Mouse (Mus musculus) liver, embryonic 13.5 days (tissue): ENCODE results near the gene Ldb3. TPM values are rescaled to one million over a fixed set of nuclear protein-coding genes. Genes with fewer than 3 reads are reported as not detected.
A peak's percentile ranks its signal among the peaks of the same experiment; 100 is the strongest.

ENCODE experiments used
- ATAC-seq: fragments of 200-750 bp; cut with Nextera tagmentation; 2 replicates; pipeline ENCODE4 v1.8.0; 2017; ENCODE audit warnings: low read depth, mild to moderate bottlenecking, moderate number of reproducible peaks, moderate library complexity
- DNase-seq: peaks from one replicate; pipeline ENCODE4 v3.0.0; 2022
- H3K27ac ChIP-seq: fragments of 300-500 bp; sonication (generic); 2 replicates; pipeline ENCODE4 v1.5.1; 2015; ENCODE audit warnings: moderate library complexity, mild to moderate bottlenecking, inconsistent platforms
- H3K27me3 ChIP-seq: fragments of 300-500 bp; sonication (generic); 2 replicates; pipeline ENCODE4 v1.6.1; 2015; ENCODE audit warnings: mild to moderate bottlenecking, inconsistent platforms
- H3K36me3 ChIP-seq: fragments of 300-500 bp; sonication (generic); 2 replicates; pipeline ENCODE4 v1.6.1; 2015; ENCODE audit warnings: mild to moderate bottlenecking, inconsistent platforms
- H3K4me1 ChIP-seq: fragments of 300-500 bp; sonication (generic); replicated peaks from 2 replicates; pipeline ENCODE4 v1.6.1; 2015; ENCODE audit warnings: inconsistent platforms
- H3K4me2 ChIP-seq: fragments of 300-500 bp; sonication (generic); 2 replicates; pipeline ENCODE4 v1.6.1; 2015; ENCODE audit warnings: inconsistent platforms, mild to moderate bottlenecking, moderate library complexity
- H3K4me3 ChIP-seq: fragments of 300-500 bp; sonication (generic); replicated peaks from 2 replicates; pipeline ENCODE4 v1.5.1; 2015; ENCODE audit warnings: mild to moderate bottlenecking, inconsistent platforms
- H3K9ac ChIP-seq: fragments of 300-500 bp; sonication (generic); 2 replicates; pipeline ENCODE4 v1.6.1; 2015; ENCODE audit warnings: mild to moderate bottlenecking, inconsistent platforms
- H3K9me3 ChIP-seq: fragments of 300-500 bp; sonication (generic); replicated peaks from 2 replicates; pipeline ENCODE4 v1.6.1; 2016; ENCODE audit warnings: inconsistent platforms
- WGBS: fragments of 180-500 bp; shearing (Covaris S2); methylation state at CpG from one replicate; pipeline ENCODE4 v1.1.7; 2015; ENCODE audit not compliant: insufficient replicate concordance; 5-methylcytosine and 5-hydroxymethylcytosine counted together
- polyA plus RNA-seq: library from polyadenylated mRNA; unstranded; fragments of >200 nt; fragmentation: Nextera tagmentation; extraction: Ambion mirVana; gene quantifications from 2 replicates; pipeline ENCODE4 v1.2.1, GENCODE M21; 2015

The Ldb3 gene
- polyA plus RNA-seq, 1 experiment from 2014 or later = 0.54 TPM

DNA sequence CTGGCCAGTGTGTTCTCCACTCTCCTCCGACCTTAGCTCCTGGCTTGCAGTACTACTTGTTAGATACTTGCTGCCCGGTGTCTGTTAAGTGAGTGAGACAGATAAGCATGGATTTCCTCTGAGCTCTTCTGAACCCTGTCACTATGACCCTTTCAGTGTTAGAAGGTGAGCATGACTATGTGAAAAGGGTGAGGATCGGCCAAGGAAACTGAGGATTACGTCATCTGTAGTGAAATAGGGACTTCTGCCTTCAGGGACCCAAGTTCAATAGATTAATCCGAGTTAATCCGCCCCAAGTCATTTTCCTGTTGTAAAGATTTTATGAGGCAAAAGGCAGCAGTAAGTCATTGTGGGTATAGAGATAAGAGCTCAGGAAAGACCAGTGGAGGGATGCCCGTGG is 83.2 kb downstream of the Ldb3 start:
- ATAC-seq (no peak), DNase-seq (no peak)
- Histone ChIP-seq H3K27me3 (peaks cover 61% of the 10 kb centered on the region), H3K4me2 (no peak overlapping the region), H3K9me3 (no peaks in the 10 kb centered on the region), H3K4me3 (no peak overlapping the region), H3K36me3 (no peaks in the 10 kb centered on the region), H3K27ac (no peak overlapping the region), H3K9ac (no peak overlapping the region), H3K4me1 (peaks cover 42% of the 10 kb centered on the region)
- 16% methylated on average over 7 of the region's 7 CpGs for WGBS

DNA sequence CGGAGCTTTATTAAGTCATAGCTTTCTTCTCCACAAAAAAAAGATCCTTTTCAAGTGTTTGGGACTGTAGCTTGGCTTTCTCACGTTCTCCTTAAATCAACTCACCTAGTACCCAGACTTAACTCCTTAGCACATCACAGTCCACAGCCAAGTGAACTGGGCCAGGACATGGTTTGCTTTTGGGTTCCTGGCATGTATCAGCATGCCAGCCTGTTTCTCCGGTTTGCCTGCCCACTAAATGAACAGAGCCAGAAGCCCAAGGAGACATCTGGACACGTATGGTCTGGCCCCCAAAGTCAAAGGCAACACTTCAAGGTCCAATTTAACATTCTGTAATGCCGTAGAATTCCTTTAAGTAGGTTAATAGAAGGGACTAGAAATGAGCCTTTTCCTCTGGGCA is 84.1 kb downstream of the Ldb3 start:
- H3K36me3 ChIP-seq = no peaks in the 10 kb centered on the region
- no peak overlapping the region for H3K27ac ChIP-seq
- 76% methylated on average over 5 of the region's 5 CpGs for WGBS
- H3K4me2 ChIP-seq = no peak overlapping the region
- H3K27me3 ChIP-seq = peaks cover 68% of the 10 kb centered on the region
- no peak overlapping the region for H3K9ac ChIP-seq
- ATAC-seq (no peak), DNase-seq (no peak)
- H3K9me3 ChIP-seq = no peaks in the 10 kb centered on the region
- peaks cover 46% of the 10 kb centered on the region for H3K4me1 ChIP-seq
- no peak overlapping the region for H3K4me3 ChIP-seq

DNA sequence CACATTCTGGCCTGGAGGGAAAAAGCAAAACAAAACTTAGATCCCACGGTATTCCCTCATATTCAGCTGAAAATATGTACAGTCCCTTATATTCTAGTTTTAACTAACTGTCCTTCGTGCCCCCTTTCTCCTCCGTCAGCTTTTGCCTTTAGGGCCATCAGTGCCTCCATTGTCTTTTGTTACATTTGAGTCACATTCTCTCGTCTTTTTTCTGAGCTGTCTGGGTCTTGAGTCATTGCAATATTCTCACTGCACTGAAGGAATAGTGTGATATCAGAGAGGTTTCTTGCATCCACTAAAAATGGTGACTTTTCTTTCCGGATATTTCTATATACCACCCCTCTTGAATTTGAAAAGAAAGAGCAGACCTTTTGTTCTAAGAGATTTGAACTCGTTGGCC is 84.7 kb downstream of the Ldb3 start:
- H3K36me3 ChIP-seq = no peaks in the 10 kb centered on the region
- no peak overlapping the region for H3K9ac ChIP-seq
- ATAC-seq (no peak), DNase-seq (no peak)
- no peak overlapping the region for H3K27ac ChIP-seq
- no peak overlapping the region for H3K4me2 ChIP-seq
- no peaks in the 10 kb centered on the region for H3K9me3 ChIP-seq
- peaks cover 74% of the 10 kb centered on the region for H3K27me3 ChIP-seq
- no peak overlapping the region for H3K4me3 ChIP-seq
- H3K4me1 ChIP-seq = peaks cover 40% of the 10 kb centered on the region
- 72% methylated on average over 6 of the region's 6 CpGs for WGBS

DNA sequence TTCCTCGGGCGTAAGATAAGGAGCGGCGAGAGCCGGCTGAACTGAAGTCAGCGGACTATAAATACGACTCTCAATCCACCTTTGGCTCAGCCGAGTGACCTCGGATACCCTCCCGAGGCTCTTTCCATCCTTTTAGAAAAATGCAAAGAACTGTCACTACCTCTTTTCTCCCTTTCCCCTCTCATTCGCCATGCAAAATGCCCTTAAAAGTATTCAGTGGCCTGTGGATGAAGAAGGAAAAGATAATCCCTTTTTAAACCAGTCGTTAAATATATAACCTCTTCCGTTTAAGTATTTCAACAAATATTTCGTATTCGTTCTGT is 85.2 kb downstream of the Ldb3 start, which contains the start of gene Bmpr1a:
Bmpr1a (minus strand) TSS at position 17 of the 323 bp plus-strand sequence.
- H3K9ac ChIP-seq = peak within 1 kb of the TSS; percentile 82
- 11% methylated on average over 15 of the region's 15 CpGs for WGBS
- no peaks in the 10 kb centered on the region for H3K9me3 ChIP-seq
- H3K27me3 ChIP-seq = peaks cover 75% of the 10 kb centered on the region
- peak within 1 kb of the TSS; percentile 73 for H3K4me3 ChIP-seq
- ATAC-seq (no peak), DNase-seq (no peak)
- peaks cover 36% of the 10 kb centered on the region for H3K4me1 ChIP-seq
- peak within 1 kb of the TSS; percentile 91 for H3K4me2 ChIP-seq
- H3K36me3 ChIP-seq = no peaks in the 10 kb centered on the region
- H3K27ac ChIP-seq = peak within 1 kb of the TSS; percentile 75

DNA sequence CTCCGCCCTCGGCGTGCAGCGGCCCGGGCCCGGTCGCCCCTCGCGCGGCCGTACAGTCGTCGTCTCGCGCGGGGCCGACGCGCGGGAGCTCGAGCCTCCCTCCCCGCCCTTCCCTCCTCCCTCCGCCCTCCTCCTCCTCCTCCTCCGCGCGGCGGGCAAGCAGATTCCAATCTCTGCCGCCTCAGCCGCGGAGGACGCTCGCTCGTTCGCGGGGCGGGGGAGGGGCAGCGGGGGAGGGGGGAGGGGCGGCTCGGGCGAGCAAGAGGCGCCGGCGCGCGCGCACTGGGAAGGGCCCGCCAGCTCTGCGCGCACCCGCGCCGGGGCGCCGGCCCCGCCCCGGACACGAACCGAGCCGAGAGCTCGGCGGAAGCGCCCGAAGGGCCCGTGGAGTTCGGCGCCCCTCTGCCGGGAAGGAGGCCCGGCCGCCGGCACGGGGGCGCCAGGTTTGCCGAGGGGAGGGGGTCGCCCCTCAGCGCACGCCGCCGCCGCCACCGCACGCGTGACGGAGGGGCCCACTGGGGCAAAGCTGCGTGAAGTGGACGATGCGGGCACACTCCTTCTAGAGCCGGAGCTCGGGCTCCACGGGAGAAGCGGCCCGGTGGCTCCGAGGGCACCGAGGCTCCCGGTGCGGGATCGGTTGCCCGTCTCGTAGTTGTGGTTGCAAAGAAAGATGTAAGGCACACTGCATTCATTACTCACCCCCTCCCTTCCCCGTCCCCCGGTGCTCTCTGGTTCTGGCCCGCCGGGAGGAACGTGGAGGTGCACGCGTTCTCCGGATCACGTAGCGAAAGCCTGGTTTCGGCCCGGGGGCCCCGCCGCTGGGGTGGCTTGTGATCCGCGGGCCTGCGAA is 85.8 kb downstream of the Ldb3 start:
- Histone ChIP-seq H3K4me3 (peak overlapping the region; percentile 73), H3K4me2 (peak overlapping the region; percentile 91), H3K27me3 (peaks cover 76% of the 10 kb centered on the region), H3K36me3 (no peaks in the 10 kb centered on the region), H3K27ac (peak overlapping the region; percentile 75), H3K9me3 (no peaks in the 10 kb centered on the region), H3K4me1 (peaks cover 30% of the 10 kb centered on the region), H3K9ac (peak overlapping the region; percentile 82)
- ATAC-seq = peak; percentile 85
- peak; percentile 64 for DNase-seq
- WGBS = under 1% methylated on average over 92 of the region's 115 CpGs

DNA sequence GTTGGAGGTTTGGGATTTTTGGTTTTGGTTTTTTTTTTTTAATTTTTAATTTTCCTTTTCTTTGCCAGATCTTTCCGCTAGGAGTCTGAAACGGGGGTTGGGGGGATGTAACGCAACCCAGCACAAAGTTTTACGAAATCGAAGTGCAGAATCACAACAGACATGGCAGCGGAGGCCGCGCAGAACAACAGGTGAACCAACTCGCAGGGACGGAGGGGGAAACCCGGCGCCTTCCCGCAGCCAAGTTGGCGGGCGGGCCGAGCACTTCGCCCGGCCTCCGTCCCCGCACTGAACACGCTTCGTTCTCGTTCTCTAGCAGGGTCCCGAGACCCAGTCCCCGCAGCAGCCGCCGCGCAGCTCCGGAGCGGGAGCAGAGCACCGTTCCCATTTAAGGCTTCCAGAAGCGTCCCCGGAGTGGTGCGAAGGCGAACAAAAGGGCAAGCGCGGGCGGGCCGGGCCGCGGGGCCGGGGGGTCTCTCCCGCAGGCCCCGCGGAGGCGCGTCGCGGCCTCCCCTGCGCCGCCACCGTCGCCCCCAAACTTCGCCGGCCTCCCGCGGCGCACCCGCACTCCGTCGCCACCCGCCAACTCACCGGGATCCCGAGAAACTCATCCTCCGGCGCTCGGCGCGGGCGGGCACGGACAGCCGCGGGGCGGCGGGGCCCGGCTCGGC is 86.5 kb downstream of the Ldb3 start:
- H3K9me3 ChIP-seq = no peaks in the 10 kb centered on the region

DNA sequence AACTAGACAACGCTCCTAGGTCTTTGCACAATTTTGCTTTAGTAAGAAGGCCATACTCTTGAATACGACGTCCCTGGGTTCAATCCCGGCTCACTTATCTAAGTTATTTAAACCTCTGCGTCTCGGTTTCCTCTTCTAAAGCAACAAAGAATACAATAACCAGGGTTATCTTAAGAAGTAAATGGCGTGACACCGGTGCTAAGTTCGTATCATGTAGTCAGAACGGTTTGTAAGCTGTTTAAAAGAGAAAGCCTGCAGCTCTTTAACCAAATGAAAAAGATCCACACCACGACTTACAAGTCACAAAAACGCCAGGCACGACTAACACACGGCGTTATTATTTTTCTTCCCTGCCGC is 87.1 kb downstream of the Ldb3 start:
- ATAC-seq = no peak
- Histone ChIP-seq H3K9me3 (no peaks in the 10 kb centered on the region), H3K9ac (peak overlapping the region; percentile 82), H3K36me3 (no peaks in the 10 kb centered on the region), H3K4me2 (peak overlapping the region; percentile 91), H3K4me3 (peak overlapping the region; percentile 73), H3K27ac (no peak overlapping the region; the same call in 1 of the 2 replicates), H3K4me1 (peaks cover 30% of the 10 kb centered on the region), H3K27me3 (peaks cover 78% of the 10 kb centered on the region)
- 1% methylated on average over 16 of the region's 16 CpGs for WGBS
- DNase-seq = no peak

More for the DNA sequence above, 86.5 kb downstream of the Ldb3 start:
- under 1% methylated on average over 77 of the region's 77 CpGs for WGBS
- peaks cover 30% of the 10 kb centered on the region for H3K4me1 ChIP-seq
- H3K9ac ChIP-seq = peak overlapping the region; percentile 82
- ATAC-seq (peak; percentile 14; the same call in 1 of the 2 replicates), DNase-seq (peak; percentile 20)
- H3K27me3 ChIP-seq = peaks cover 81% of the 10 kb centered on the region
- peak overlapping the region; percentile 75 for H3K27ac ChIP-seq
- peak overlapping the region; percentile 91 for H3K4me2 ChIP-seq
- H3K36me3 ChIP-seq = no peaks in the 10 kb centered on the region
- peak overlapping the region; percentile 73 for H3K4me3 ChIP-seq

DNA sequence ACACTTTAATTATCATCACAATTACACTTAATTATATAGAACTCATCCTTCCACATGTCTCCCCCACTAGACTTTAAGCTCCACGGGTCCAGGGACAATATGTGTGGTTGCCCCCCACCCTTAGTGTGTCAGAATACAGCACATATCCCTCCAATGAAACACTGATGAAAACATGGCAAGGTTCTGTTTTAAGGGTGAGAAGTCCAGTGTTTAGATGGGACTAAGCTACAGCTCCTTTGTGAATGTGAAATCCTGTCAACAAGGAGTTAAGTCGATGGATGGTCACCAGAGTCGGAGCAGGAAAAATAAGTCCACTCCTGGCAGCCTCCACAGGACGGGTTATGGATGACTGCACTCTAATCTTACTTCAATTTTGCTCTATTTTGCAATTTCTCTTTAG is 88.2 kb downstream of the Ldb3 start:
- no peak for DNase-seq
- no peaks in the 10 kb centered on the region for H3K9me3 ChIP-seq
- no peak overlapping the region for H3K4me3 ChIP-seq
- H3K27ac ChIP-seq = no peak overlapping the region
- no peaks in the 10 kb centered on the region for H3K36me3 ChIP-seq
- ATAC-seq = no peak
- no peak overlapping the region for H3K9ac ChIP-seq
- peaks cover 69% of the 10 kb centered on the region for H3K27me3 ChIP-seq
- WGBS = 33% methylated on average over 4 of the region's 4 CpGs
- peaks cover 28% of the 10 kb centered on the region for H3K4me1 ChIP-seq
- H3K4me2 ChIP-seq = 0 out of 2 replicates have a peak overlapping the region, but pooled peaks have one; percentile 91

DNA sequence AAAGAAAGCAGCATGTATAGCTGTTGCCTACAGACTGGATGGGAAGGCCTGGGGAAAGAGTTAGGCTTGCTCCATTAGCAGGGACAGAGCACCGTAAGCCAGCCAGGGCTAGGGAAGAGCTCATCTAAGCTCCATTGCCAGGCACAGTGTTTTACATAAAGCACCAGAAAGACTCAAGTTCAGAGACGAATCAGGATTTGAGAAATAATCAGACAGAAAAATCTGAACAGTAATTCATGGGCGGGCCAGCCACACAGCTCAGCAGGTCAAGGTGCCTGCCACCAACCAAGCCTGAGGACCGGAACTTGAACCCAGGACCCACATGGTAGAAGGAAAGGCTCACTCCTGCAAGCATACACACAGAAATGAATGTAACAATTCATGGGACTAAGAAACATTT is 88.8 kb downstream of the Ldb3 start:
- Histone ChIP-seq H3K27me3 (peaks cover 64% of the 10 kb centered on the region), H3K4me1 (peaks cover 24% of the 10 kb centered on the region), H3K4me3 (no peak overlapping the region), H3K9ac (no peak overlapping the region), H3K9me3 (no peaks in the 10 kb centered on the region), H3K4me2 (no peak overlapping the region), H3K27ac (no peak overlapping the region), H3K36me3 (no peaks in the 10 kb centered on the region)
- no peak for ATAC-seq
- no peak for DNase-seq
- 69% methylated on average over 4 of the region's 4 CpGs for WGBS

DNA sequence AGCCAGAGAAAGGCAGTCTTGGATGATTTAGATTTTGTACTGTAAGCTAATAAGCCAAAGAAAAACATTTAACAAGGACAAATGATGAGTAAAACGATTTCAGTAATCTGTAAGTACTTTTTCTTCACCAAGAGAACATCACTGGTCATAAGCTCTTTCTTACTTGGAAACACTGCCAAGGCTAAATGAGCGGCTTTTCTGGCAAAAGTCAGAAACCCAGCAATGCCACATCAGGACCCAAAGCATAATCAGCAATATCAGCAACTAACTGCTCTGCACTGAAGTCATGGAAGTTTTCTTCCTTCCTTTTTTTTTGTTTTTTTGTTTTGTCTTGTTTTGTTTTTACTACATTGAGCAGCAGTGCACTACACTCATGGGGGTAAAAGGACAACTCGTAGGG is 91.1 kb downstream of the Ldb3 start:
- 53% methylated on average over 3 of the region's 3 CpGs for WGBS
- no peak overlapping the region for H3K9ac ChIP-seq
- no peak for DNase-seq
- no peak overlapping the region for H3K27ac ChIP-seq
- no peak for ATAC-seq
- peaks cover 17% of the 10 kb centered on the region; the same call in 1 of the 2 replicates for H3K4me1 ChIP-seq
- no peaks in the 10 kb centered on the region for H3K36me3 ChIP-seq
- no peak overlapping the region for H3K4me3 ChIP-seq
- peaks cover 42% of the 10 kb centered on the region for H3K27me3 ChIP-seq
- no peak overlapping the region for H3K4me2 ChIP-seq
- H3K9me3 ChIP-seq = no peaks in the 10 kb centered on the region

DNA sequence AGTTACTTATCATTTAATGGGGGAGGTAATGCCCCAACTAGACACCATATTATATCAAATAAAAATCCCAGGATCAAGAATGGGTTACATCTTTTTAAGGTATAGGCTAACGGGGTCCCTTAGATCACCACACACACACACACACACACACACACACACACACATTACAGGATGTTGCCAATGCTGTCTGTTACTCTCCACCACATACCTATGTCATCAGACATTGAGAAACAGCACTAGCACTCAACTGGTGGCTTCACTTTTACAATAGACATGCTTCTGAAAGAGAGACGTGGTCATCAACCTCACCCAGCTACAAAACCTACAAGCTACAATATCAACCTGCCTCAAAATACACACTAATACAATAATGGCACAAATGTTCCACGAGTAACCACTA is 94.8 kb downstream of the Ldb3 start:
- Histone ChIP-seq H3K9me3 (no peaks in the 10 kb centered on the region), H3K27me3 (peaks cover 8% of the 10 kb centered on the region; the same call in 1 of the 2 replicates), H3K27ac (no peak overlapping the region), H3K36me3 (no peaks in the 10 kb centered on the region), H3K4me1 (0 out of 2 replicates have a peak, but pooled peaks cover 6% of the 10 kb centered on the region), H3K9ac (no peak overlapping the region), H3K4me3 (no peak overlapping the region), H3K4me2 (no peak overlapping the region)
- DNase-seq (no peak), ATAC-seq (no peak)
- 62% methylated on average over 3 of the region's 3 CpGs for WGBS
